Mouse (Mus musculus) liver, postnatal 0 days (tissue): ENCODE data around the gene Mylk2. TPM values are rescaled to one million over a fixed set of nuclear protein-coding genes. Genes with fewer than 3 reads are reported as not detected.

Source experiments
- ATAC-seq: fragments of 200-750 bp; cut with Nextera tagmentation; 2 replicates; pipeline ENCODE4 v1.8.0; 2017; ENCODE audit warnings: mild to moderate bottlenecking, moderate library complexity
- DNase-seq: peaks from one replicate; pipeline ENCODE4 v3.0.0-alpha.2; 2016
- H3K27ac ChIP-seq: fragments of 300-500 bp; sonication (generic); 2 replicates; pipeline ENCODE4 v1.5.1; 2014; ENCODE audit warnings: antibody characterized with exemption, moderate library complexity, mild to moderate bottlenecking, low read depth
- H3K27me3 ChIP-seq: fragments of 300-500 bp; sonication (generic); 2 replicates; pipeline ENCODE4 v1.6.1; 2014; ENCODE audit warnings: low read length, control low read depth, mixed read lengths; ENCODE audit not compliant: insufficient read depth
- H3K36me3 ChIP-seq: fragments of 300-500 bp; sonication (generic); replicated peaks from 2 replicates; pipeline ENCODE4 v1.6.1; 2014; ENCODE audit warnings: mild to moderate bottlenecking, control low read depth, low read length, moderate library complexity, mixed read lengths; ENCODE audit not compliant: insufficient read depth
- H3K4me1 ChIP-seq: fragments of 300-500 bp; sonication (generic); 2 replicates; pipeline ENCODE4 v1.6.1; 2014; ENCODE audit warnings: antibody characterized with exemption, mild to moderate bottlenecking, control low read depth; ENCODE audit not compliant: insufficient read depth
- H3K4me2 ChIP-seq: fragments of 300-500 bp; sonication (generic); 2 replicates; pipeline ENCODE4 v1.6.1; 2014; ENCODE audit warnings: low read depth, mild to moderate bottlenecking, low read length, moderate library complexity, mixed read lengths
- H3K4me3 ChIP-seq: fragments of 300-500 bp; sonication (generic); 2 replicates; pipeline ENCODE4 v1.5.1; 2014; ENCODE audit warnings: low read depth, low read length
- H3K9ac ChIP-seq: fragments of 300-500 bp; sonication (generic); replicated peaks from 2 replicates; pipeline ENCODE4 v1.6.1; 2014; ENCODE audit warnings: mild to moderate bottlenecking, moderate library complexity
- H3K9me3 ChIP-seq: fragments of 300-500 bp; sonication (generic); 2 replicates; pipeline ENCODE4 v1.6.1; 2016; ENCODE audit warnings: mild to moderate bottlenecking, control low read depth, low read length, mixed read lengths
- CTCF ChIP-seq: sonication (generic); IDR thresholded peaks from 2 replicates; pipeline ENCODE4 v1.5.1; 2016; ENCODE audit warnings: antibody characterized with exemption, low read depth
- EP300 ChIP-seq: IDR thresholded peaks from 2 replicates; pipeline ENCODE4 v1.6.1; 2016; ENCODE audit warnings: antibody characterized with exemption, low read depth, mild to moderate bottlenecking
- WGBS: fragments of 180-500 bp; shearing (Covaris S2); extraction: QIAGEN DNeasy Blood & Tissue Kit; methylation state at CpG from one replicate; pipeline ENCODE4 v1.1.7; 2014; ENCODE audit not compliant: insufficient replicate concordance; 5-methylcytosine and 5-hydroxymethylcytosine counted together
- polyA plus RNA-seq: library from polyadenylated mRNA; unstranded; fragments of >200 nt; fragmentation: Nextera tagmentation; extraction: Ambion mirVana; gene quantifications from 2 replicates; pipeline ENCODE4 v1.2.1, GENCODE M21; 2015

The Mylk2 gene
- polyA plus RNA-seq, 1 experiment from 2014 or later: not detected

DNA sequence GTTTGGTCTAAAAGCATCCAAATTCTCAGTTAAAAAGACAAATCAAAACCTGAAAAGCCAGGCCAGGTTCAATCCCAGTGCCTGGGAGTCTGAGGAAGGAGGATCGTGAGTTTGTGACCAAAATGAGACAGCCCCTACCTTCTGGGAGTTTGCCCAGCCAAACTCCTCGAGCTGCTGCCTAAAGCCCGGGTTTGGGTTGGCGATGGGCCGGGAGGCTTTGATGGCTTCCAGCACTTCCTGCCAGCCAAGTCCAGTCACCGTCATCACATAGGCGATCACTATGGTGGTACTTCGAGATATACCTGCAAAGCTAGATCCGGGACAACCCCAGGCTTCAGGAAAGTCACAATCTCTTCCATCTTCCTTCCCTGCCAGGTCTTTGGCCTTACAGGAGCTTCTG is 32.9 kb downstream of the Mylk2 start:
- Histone ChIP-seq H3K4me2 (no peak overlapping the region), H3K36me3 (no peaks in the 10 kb centered on the region), H3K4me1 (no peaks in the 10 kb centered on the region), H3K27ac (no peak overlapping the region), H3K4me3 (no peak overlapping the region), H3K9ac (no peak overlapping the region), H3K27me3 (peaks cover 59% of the 10 kb centered on the region), H3K9me3 (no peaks in the 10 kb centered on the region)
- ATAC-seq (no peak), DNase-seq (no peak)
- TF ChIP-seq CTCF (no peak), EP300 (no peak)
- WGBS: 40% methylated on average over 9 of the region's 9 CpGs

DNA sequence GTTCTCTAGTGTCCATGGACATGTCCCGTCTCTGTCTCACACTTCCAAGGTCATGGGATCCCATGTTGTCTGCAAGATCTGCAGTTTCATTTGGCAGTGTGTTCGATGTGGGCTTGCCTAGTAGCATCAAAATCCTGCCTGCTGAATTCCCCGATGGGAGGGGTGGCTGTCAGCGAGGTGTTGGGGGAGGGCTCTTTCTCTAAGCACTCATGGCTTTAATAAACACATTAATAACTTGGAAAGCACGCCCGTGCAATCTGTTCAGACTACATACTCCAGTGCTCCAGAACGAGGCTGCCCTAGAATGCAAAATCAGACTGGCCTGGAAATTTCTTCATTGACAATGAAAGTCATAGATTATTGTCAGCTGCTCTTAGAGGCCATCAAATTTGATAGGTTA is 35.9 kb downstream of the Mylk2 start:
- Histone ChIP-seq H3K4me3 (no peak overlapping the region), H3K27ac (no peak overlapping the region), H3K36me3 (no peaks in the 10 kb centered on the region), H3K27me3 (peaks cover 71% of the 10 kb centered on the region), H3K4me2 (no peak overlapping the region), H3K4me1 (no peaks in the 10 kb centered on the region), H3K9ac (no peak overlapping the region), H3K9me3 (no peaks in the 10 kb centered on the region)
- 62% methylated on average over 7 of the region's 7 CpGs for WGBS
- TF ChIP-seq CTCF (no peak), EP300 (no peak)
- DNase-seq (no peak), ATAC-seq (no peak)

DNA sequence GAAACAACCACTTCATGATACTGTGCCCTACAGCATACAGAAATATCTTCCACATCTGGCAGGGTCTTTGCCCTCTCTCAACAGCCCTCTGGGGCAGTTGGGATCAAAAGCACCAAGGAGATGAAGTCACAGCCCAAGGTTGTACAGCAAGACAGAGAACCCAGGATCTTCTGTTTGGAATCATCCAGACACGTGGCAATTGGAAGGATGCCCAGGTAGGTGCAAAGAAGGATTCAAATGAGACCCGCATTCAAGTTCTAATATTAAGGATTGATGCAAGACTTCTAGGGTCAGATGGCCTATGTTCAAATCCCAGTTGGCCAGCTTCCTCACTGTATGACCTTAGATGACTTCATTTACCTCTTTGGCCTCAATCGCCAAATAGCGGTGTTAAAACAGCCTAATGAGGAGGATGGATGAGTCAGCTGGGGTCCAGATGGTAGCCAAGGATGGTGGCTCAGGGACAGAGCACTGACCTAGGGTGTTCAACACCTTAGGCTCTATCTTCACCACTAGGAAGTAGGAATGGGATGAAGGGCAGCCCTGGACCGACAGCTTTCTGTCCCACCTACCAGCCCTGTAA is 37.4 kb downstream of the Mylk2 start:
- no peak overlapping the region for H3K4me3 ChIP-seq
- DNase-seq (no peak), ATAC-seq (no peak)
- H3K27ac ChIP-seq: no peak overlapping the region
- no peaks in the 10 kb centered on the region for H3K4me1 ChIP-seq
- no peaks in the 10 kb centered on the region for H3K36me3 ChIP-seq
- 81% methylated on average over 5 of the region's 5 CpGs for WGBS
- TF ChIP-seq CTCF (no peak), EP300 (no peak)
- no peak overlapping the region for H3K4me2 ChIP-seq
- H3K9me3 ChIP-seq: no peaks in the 10 kb centered on the region
- no peak overlapping the region for H3K9ac ChIP-seq
- peaks cover 66% of the 10 kb centered on the region for H3K27me3 ChIP-seq

DNA sequence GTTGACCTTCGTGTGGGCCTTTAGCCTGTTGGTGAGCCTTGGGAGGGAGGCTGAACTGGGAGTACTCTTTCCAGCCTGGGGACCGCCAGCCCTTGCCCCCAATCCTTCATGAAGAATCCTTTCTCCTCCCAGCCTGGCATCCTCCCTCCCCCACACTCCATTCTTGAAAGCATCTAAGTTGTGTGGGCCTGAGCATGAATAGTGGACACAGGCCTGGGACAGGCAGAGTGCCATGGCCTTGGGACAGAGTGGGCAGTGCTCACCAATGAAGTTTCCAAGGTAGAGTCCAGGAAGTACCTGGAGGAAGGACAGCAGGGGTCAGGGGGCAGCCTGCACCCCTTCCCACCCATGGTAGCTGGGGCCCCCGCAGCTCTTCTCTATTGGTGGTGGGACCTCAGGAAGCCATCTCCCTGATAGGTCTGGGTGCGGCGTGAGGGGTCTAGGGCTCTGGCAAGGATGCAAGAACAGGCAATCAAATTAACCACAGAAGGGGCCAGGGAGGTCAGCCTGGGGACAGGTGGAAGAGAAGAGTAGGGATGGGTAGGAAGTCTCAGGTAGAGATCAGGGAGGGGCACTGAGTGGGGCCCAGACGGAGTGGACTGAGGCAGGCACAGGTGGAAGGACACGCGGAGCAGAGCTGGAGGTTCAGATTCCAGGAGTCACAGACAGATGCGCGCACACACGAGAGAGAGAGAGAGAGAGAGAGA is 39.4 kb downstream of the Mylk2 start:
- DNase-seq: no peak
- Histone ChIP-seq H3K4me3 (no peak overlapping the region), H3K27me3 (peaks cover 47% of the 10 kb centered on the region), H3K9ac (no peak overlapping the region), H3K36me3 (no peaks in the 10 kb centered on the region), H3K4me1 (no peaks in the 10 kb centered on the region), H3K4me2 (no peak overlapping the region; the same call in 1 of the 2 replicates), H3K9me3 (no peaks in the 10 kb centered on the region), H3K27ac (no peak overlapping the region)
- no peak for ATAC-seq
- 30% methylated on average over 11 of the region's 11 CpGs for WGBS
- TF ChIP-seq EP300 (no peak), CTCF (no peak)

DNA sequence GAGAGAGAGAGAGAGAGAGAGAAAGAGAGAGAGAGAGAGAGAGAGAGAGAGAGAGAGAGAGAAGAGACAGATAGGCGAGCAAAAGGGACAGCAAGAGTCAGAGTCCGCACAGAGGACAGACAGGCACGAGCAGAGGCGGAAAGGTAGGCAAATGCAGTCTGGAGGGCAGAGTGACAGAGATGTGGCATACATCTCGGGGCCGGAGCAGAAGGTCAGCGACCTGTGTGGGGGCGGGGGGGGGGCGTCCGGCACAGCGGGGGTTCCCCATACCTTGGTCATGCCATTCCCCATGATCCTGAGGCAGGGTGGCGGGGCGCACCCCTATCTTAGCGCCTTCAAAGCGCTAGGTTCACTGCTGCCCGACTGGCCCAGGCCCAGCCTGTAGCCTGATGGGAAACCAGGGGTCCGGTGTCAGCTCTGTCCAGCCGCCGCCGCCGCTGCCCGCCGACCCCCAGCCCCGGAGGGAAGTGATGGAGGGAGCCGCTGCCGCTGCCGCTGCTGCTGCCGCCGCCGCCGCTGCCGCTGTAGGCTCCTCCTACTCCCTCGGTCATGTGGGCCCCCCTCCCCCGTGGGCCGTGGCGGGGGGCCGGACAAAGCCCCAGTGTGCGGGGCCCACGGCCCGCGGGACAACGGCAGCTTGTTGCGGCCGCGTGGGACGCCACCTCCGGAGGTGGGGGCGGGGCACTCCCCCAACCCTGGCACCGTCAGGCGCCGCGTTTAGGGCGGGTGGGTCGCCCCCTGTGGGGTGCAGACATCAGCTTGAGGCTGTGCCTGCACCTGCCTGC is 40.1 kb downstream of the Mylk2 start, which contains the start of gene Dusp15:
Gene Dusp15 (minus strand): TSS at position 634 of the 785 bp plus-strand sequence.
- Histone ChIP-seq H3K4me1 (no peaks in the 10 kb centered on the region), H3K9ac (no peak within 1 kb of the TSS), H3K27ac (no peak within 1 kb of the TSS), H3K4me3 (peak within 1 kb of the TSS; percentile 53), H3K27me3 (peaks cover 45% of the 10 kb centered on the region), H3K9me3 (no peaks in the 10 kb centered on the region), H3K4me2 (peak within 1 kb of the TSS; percentile 85), H3K36me3 (no peaks in the 10 kb centered on the region)
- ATAC-seq (no peak), DNase-seq (no peak)
- TF ChIP-seq CTCF (no peak), EP300 (no peak)
- 3% methylated on average over 47 of the region's 54 CpGs for WGBS
